Mouse (Mus musculus) intestine, embryonic 15.5 days (tissue): Measurements from ENCODE around the gene Olfr773. TPM values are rescaled to one million over a fixed set of nuclear protein-coding genes. Genes with fewer than 3 reads are reported as not detected.
"Not testable (repeated sequence)": the region's sequence is repeated elsewhere in the genome, so short reads cannot be mapped to it uniquely, and the experiment has no call there.

Source experiments
- ATAC-seq: fragments of 200-750 bp; cut with Nextera tagmentation; 2 replicates; pipeline ENCODE4 v1.8.0; 2017; ENCODE audit warnings: moderate TSS enrichment, moderate library complexity
- H3K27ac ChIP-seq: fragments of 300-500 bp; sonication (generic); 2 replicates; pipeline ENCODE4 v1.5.1; 2015; ENCODE audit warnings: mild to moderate bottlenecking, inconsistent platforms
- H3K27me3 ChIP-seq: fragments of 300-500 bp; sonication (generic); replicated peaks from 2 replicates; pipeline ENCODE4 v1.6.1; 2015; ENCODE audit warnings: inconsistent platforms
- H3K36me3 ChIP-seq: fragments of 300-500 bp; sonication (generic); 2 replicates; pipeline ENCODE4 v1.6.1; 2015; ENCODE audit warnings: inconsistent platforms
- H3K4me1 ChIP-seq: fragments of 300-500 bp; sonication (generic); replicated peaks from 2 replicates; pipeline ENCODE4 v1.6.1; 2015; ENCODE audit warnings: inconsistent platforms
- H3K4me2 ChIP-seq: fragments of 300-500 bp; sonication (generic); replicated peaks from 2 replicates; pipeline ENCODE4 v1.6.1; 2015; ENCODE audit warnings: mild to moderate bottlenecking, inconsistent platforms
- H3K4me3 ChIP-seq: fragments of 300-500 bp; sonication (generic); replicated peaks from 2 replicates; pipeline ENCODE4 v1.5.1; 2015; ENCODE audit warnings: inconsistent platforms
- H3K9ac ChIP-seq: fragments of 300-500 bp; sonication (generic); 2 replicates; pipeline ENCODE4 v1.6.1; 2015; ENCODE audit warnings: inconsistent platforms
- H3K9me3 ChIP-seq: fragments of 300-500 bp; sonication (generic); 2 replicates; pipeline ENCODE4 v1.6.1; 2016; ENCODE audit warnings: inconsistent platforms
- WGBS: fragments of 180-500 bp; shearing (Covaris S2); methylation state at CpG from one replicate; pipeline ENCODE4 v1.1.7; 2015; 5-methylcytosine and 5-hydroxymethylcytosine counted together
- polyA plus RNA-seq: library from polyadenylated mRNA; unstranded; fragments of >200 nt; fragmentation: Nextera tagmentation; extraction: Ambion mirVana; gene quantifications from 2 replicates; pipeline ENCODE4 v1.2.1, GENCODE M21; 2015

Gene Olfr773
- polyA plus RNA-seq: not detected in 2 replicates

GRCm38 (mm10) chr10:129187319-129187718 lies at the start of gene Olfr773:
TSS of gene Olfr773 (minus strand) at chr10:129187419.
- H3K4me2 ChIP-seq: not testable (repeated sequence)

GRCm38 (mm10) chr10:129235904-129236303 lies 48.7 kb upstream of the Olfr773 start, which contains the start of gene Olfr774:
TSS of gene Olfr774 (plus strand) at chr10:129236204.
- Histone ChIP-seq H3K9ac (no peak within 1 kb of the TSS), H3K27ac (no peak within 1 kb of the TSS), H3K9me3 (no peaks in the 10 kb centered on the region), H3K27me3 (no peaks in the 10 kb centered on the region), H3K4me3 (no peak within 1 kb of the TSS), H3K4me2 (no peak within 1 kb of the TSS), H3K36me3 (no peaks in the 10 kb centered on the region), H3K4me1 (no peaks in the 10 kb centered on the region)
- 63% methylated on average over 2 of the region's 2 CpGs for WGBS
- ATAC-seq: no peak

More at GRCm38 (mm10) chr10:129187319-129187718, at the start of gene Olfr773:
- not testable (repeated sequence) for ATAC-seq, H3K4me1 ChIP-seq, H3K27me3 ChIP-seq, H3K4me3 ChIP-seq, H3K9ac ChIP-seq, H3K27ac ChIP-seq, H3K9me3 ChIP-seq, H3K36me3 ChIP-seq

- 74% methylated on average over 1 of the region's 1 CpGs for WGBS
- no peak for ATAC-seq
- no peak overlapping the region for H3K4me3 ChIP-seq
- H3K36me3 ChIP-seq: no peaks in the 10 kb centered on the region
- no peak overlapping the region for H3K4me2 ChIP-seq
- no peak overlapping the region for H3K27ac ChIP-seq
- no peaks in the 10 kb centered on the region for H3K27me3 ChIP-seq
- H3K9ac ChIP-seq: no peak overlapping the region
- H3K4me1 ChIP-seq: no peaks in the 10 kb centered on the region
- no peaks in the 10 kb centered on the region for H3K9me3 ChIP-seq
Measured at GRCm38 (mm10) chr10:129230737-129231136, 43.5 kb upstream of the Olfr773 start.

GRCm38 (mm10) chr10:129177821-129178220 lies 9.4 kb downstream of the Olfr773 start, which contains the start of gene Olfr772:
TSS of gene Olfr772 (minus strand) at chr10:129177921.
- H3K27me3 ChIP-seq, H3K4me2 ChIP-seq, ATAC-seq, H3K4me3 ChIP-seq, H3K9me3 ChIP-seq, H3K9ac ChIP-seq, H3K27ac ChIP-seq, H3K36me3 ChIP-seq, H3K4me1 ChIP-seq: not testable (repeated sequence)
- WGBS: 73% methylated on average over 4 of the region's 4 CpGs

DNA sequence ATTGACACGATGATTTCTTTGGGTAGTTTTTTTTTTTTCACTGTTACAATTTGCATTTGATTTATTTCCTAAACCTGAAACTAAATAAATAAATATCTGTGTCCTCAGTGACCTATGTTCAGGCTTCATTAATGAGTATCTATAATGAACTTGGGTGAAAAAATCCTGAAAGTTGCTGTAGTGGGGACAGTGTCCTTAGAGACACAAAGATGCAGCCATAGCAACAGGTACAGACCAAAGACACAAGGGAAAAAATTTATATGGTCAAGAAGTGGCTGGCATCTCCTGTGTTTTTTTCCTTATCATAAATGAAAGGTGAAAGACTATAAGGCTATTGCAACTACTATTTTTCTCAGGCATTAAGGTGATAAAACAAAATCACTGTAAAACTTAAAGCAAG lies 22.6 kb downstream of the Olfr773 start, which contains the start of gene Olfr771:
TSS of gene Olfr771 (minus strand) at position 101 of the 400 bp plus-strand sequence.
- H3K9me3 ChIP-seq: no peaks in the 10 kb centered on the region
- no peak within 1 kb of the TSS for H3K4me2 ChIP-seq
- no peak within 1 kb of the TSS for H3K9ac ChIP-seq
- WGBS: 68% methylated on average over 1 of the region's 1 CpGs
- ATAC-seq: no peak
- H3K36me3 ChIP-seq: no peaks in the 10 kb centered on the region
- H3K27me3 ChIP-seq: no peaks in the 10 kb centered on the region
- H3K4me1 ChIP-seq: no peaks in the 10 kb centered on the region
- no peak within 1 kb of the TSS for H3K4me3 ChIP-seq
- H3K27ac ChIP-seq: no peak within 1 kb of the TSS

- no peak within 1 kb of the TSS for H3K9ac ChIP-seq
- H3K27me3 ChIP-seq: no peaks in the 10 kb centered on the region
- no peaks in the 10 kb centered on the region for H3K9me3 ChIP-seq
- WGBS: 86% methylated on average over 2 of the region's 2 CpGs
- no peaks in the 10 kb centered on the region for H3K4me1 ChIP-seq
- no peak within 1 kb of the TSS for H3K4me3 ChIP-seq
- H3K4me2 ChIP-seq: no peak within 1 kb of the TSS
- H3K27ac ChIP-seq: no peak within 1 kb of the TSS
- ATAC-seq: no peak
- no peaks in the 10 kb centered on the region for H3K36me3 ChIP-seq
Measured at GRCm38 (mm10) chr10:129138898-129139297, 48.3 kb downstream of the Olfr773 start, which contains the start of gene Olfr770. TSS of gene Olfr770 (minus strand) at chr10:129138998.

Other genes with a start within 250 kb of the Olfr773 start
- gene Mettl7b, start 226.4 kb downstream of the Olfr773 start, polyA plus RNA-seq: 12.0 and 12.3 TPM in 2 replicates
- gene Olfr9, start 198.0 kb downstream of the Olfr773 start, polyA plus RNA-seq: not detected in 2 replicates
- gene Olfr763, start 176.6 kb downstream of the Olfr773 start, polyA plus RNA-seq: not detected in 2 replicates
- gene Olfr764-ps1, start 147.5 kb downstream of the Olfr773 start, polyA plus RNA-seq: not detected in 2 replicates
- not detected in 2 replicates for gene Olfr765, start 137.4 kb downstream of the Olfr773 start, polyA plus RNA-seq
- gene Olfr766-ps1, start 118.4 kb downstream of the Olfr773 start, polyA plus RNA-seq: not detected in 2 replicates
- gene Olfr767, start 104.5 kb downstream of the Olfr773 start, polyA plus RNA-seq: not detected in 2 replicates
- not detected in 2 replicates for gene Olfr768, start 88.0 kb downstream of the Olfr773 start, polyA plus RNA-seq
- not detected in 2 replicates for gene Olfr769, start 69.6 kb downstream of the Olfr773 start, polyA plus RNA-seq
- not detected in 2 replicates for gene Olfr770, start 48.4 kb downstream of the Olfr773 start, polyA plus RNA-seq
- gene Olfr771, start 22.7 kb downstream of the Olfr773 start, polyA plus RNA-seq: not detected in 2 replicates
- not detected in 2 replicates for gene Olfr772, start 9.5 kb downstream of the Olfr773 start, polyA plus RNA-seq
- not detected in 2 replicates for gene Olfr774, start 48.8 kb upstream of the Olfr773 start, polyA plus RNA-seq
- gene Olfr775, start 61.0 kb upstream of the Olfr773 start, polyA plus RNA-seq: not detected in 2 replicates
- not detected in 2 replicates for gene Olfr776, start 71.7 kb upstream of the Olfr773 start, polyA plus RNA-seq
- gene Olfr777, start 84.1 kb upstream of the Olfr773 start, polyA plus RNA-seq: not detected in 2 replicates
- not detected in 2 replicates for gene Olfr780, start 130.7 kb upstream of the Olfr773 start, polyA plus RNA-seq
- not detected in 2 replicates for gene Olfr781, start 141.4 kb upstream of the Olfr773 start, polyA plus RNA-seq
- gene Olfr782, start 161.4 kb upstream of the Olfr773 start, polyA plus RNA-seq: not detected in 2 replicates
- gene Olfr784, start 196.7 kb upstream of the Olfr773 start, polyA plus RNA-seq: 0.09 TPM in 1 of 2 replicates, not detected in the other
- gene Olfr785, start 218.0 kb upstream of the Olfr773 start, polyA plus RNA-seq: not detected in 2 replicates
- not detected in 2 replicates for gene Olfr786, start 239.9 kb upstream of the Olfr773 start, polyA plus RNA-seq